Mouse (Mus musculus) midbrain, embryonic 13.5 days (tissue): ENCODE results near the gene Zmym2. TPM values are rescaled to one million over a fixed set of nuclear protein-coding genes. Genes with fewer than 3 reads are reported as not detected.

Experiments
- ATAC-seq: fragments of 200-750 bp; cut with Nextera tagmentation; 2 replicates; pipeline ENCODE4 v1.8.0; 2017; ENCODE audit warnings: mild to moderate bottlenecking, moderate TSS enrichment, moderate library complexity
- H3K27ac ChIP-seq: fragments of 300-500 bp; sonication (generic); 2 replicates; pipeline ENCODE4 v1.5.1; 2015; ENCODE audit warnings: inconsistent platforms, mild to moderate bottlenecking, moderate library complexity
- H3K27me3 ChIP-seq: fragments of 300-500 bp; sonication (generic); 2 replicates; pipeline ENCODE4 v1.6.1; 2015; ENCODE audit warnings: mild to moderate bottlenecking, inconsistent platforms
- H3K36me3 ChIP-seq: fragments of 300-500 bp; sonication (generic); 2 replicates; pipeline ENCODE4 v1.6.1; 2015; ENCODE audit warnings: mild to moderate bottlenecking, inconsistent platforms
- H3K4me1 ChIP-seq: fragments of 300-500 bp; sonication (generic); replicated peaks from 2 replicates; pipeline ENCODE4 v1.6.1; 2015; ENCODE audit warnings: inconsistent platforms
- H3K4me2 ChIP-seq: fragments of 300-500 bp; sonication (generic); replicated peaks from 2 replicates; pipeline ENCODE4 v1.6.1; 2015; ENCODE audit warnings: moderate library complexity, mild to moderate bottlenecking, inconsistent platforms
- H3K4me3 ChIP-seq: fragments of 300-500 bp; sonication (generic); replicated peaks from 2 replicates; pipeline ENCODE4 v1.5.1; 2015; ENCODE audit warnings: mild to moderate bottlenecking, inconsistent platforms
- H3K9ac ChIP-seq: fragments of 300-500 bp; sonication (generic); replicated peaks from 2 replicates; pipeline ENCODE4 v1.6.1; 2015; ENCODE audit warnings: mild to moderate bottlenecking, inconsistent platforms
- H3K9me3 ChIP-seq: fragments of 300-500 bp; sonication (generic); 2 replicates; pipeline ENCODE4 v1.6.1; 2016; ENCODE audit warnings: mild to moderate bottlenecking, inconsistent platforms
- WGBS: fragments of 180-500 bp; shearing (Covaris S2); methylation state at CpG from one replicate; pipeline ENCODE4 v1.1.7; 2015; 5-methylcytosine and 5-hydroxymethylcytosine counted together
- polyA plus RNA-seq: library from polyadenylated mRNA; unstranded; fragments of >200 nt; fragmentation: Nextera tagmentation; extraction: Ambion mirVana; gene quantifications from 2 replicates; pipeline ENCODE4 v1.2.1, GENCODE M21; 2015

The Zmym2 gene
- polyA plus RNA-seq, 1 experiment from 2014 or later = 84.8 TPM

DNA sequence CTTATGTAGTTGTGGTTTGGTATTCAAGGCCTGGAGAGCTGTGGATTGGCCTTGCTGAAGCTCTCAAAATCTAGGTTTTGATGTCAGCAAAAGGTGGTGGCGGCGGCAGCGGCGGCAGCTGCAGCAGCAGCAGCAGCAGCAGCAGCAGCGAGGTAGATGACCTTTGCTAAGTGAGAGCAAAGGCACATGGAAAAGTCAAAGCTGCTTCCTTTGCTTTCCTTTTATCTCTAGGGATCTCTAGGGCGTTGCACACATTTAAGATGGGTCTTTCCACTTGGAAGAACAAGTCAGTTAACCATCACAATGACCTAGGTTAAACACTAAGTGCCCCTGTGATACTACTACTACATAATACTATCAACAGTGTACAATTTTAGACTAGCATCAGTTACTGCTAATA, 49.0 kb downstream of the Zmym2 start:
- 88% methylated on average over 6 of the region's 6 CpGs for WGBS
- Histone ChIP-seq H3K4me2 (no peak overlapping the region), H3K36me3 (peaks cover 37% of the 10 kb centered on the region), H3K27ac (no peak overlapping the region), H3K9me3 (no peaks in the 10 kb centered on the region), H3K27me3 (no peaks in the 10 kb centered on the region), H3K4me1 (no peaks in the 10 kb centered on the region), H3K9ac (no peak overlapping the region), H3K4me3 (no peak overlapping the region)
- ATAC-seq = no peak

DNA sequence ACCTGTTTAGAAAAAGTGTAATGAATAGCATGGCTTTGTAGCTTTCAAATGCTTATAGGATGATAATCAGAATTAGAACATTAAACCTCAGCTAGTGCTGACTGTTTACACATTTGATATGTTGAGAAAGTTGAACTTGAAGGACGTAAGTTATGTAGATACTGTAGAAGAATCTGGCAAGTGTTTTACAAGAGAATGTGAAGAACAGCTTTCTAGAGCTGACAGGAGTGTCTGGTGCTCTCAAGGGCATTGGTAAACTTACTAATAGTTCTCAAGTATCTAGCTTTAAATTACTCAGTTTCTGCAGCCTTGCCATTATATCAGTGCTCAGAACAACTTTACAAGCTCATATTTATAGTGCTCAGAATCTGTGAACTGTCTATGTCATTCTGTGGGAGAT, 53.5 kb downstream of the Zmym2 start:
- H3K4me3 ChIP-seq = no peak overlapping the region
- no peaks in the 10 kb centered on the region for H3K4me1 ChIP-seq
- no peaks in the 10 kb centered on the region for H3K9me3 ChIP-seq
- no peak overlapping the region for H3K4me2 ChIP-seq
- H3K36me3 ChIP-seq = peaks cover 58% of the 10 kb centered on the region
- WGBS = 92% methylated on average over 1 of the region's 1 CpGs
- no peak overlapping the region for H3K9ac ChIP-seq
- ATAC-seq = no peak
- H3K27me3 ChIP-seq = no peaks in the 10 kb centered on the region
- no peak overlapping the region for H3K27ac ChIP-seq

DNA sequence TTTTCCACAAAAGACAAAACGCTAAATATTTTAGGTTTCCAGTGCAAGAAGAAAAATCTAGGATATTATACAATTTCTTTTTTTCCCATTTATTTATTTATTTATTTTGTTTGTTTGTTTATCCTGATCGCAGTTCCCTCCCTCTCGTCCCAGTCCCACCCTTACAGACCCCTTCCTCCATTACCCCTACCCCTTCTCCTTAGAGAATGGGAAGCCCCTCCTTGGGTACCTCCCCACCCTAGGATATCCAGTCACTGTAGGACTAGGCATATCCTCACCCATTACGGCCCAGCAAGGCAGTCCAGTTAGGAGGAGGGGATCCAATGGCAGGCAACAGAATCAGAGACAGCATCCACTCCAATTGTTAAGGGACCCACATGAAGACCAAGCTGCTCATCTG, 66.5 kb downstream of the Zmym2 start:
- no peak overlapping the region for H3K4me3 ChIP-seq
- H3K9me3 ChIP-seq = no peaks in the 10 kb centered on the region
- no peaks in the 10 kb centered on the region for H3K4me1 ChIP-seq
- no peaks in the 10 kb centered on the region for H3K27me3 ChIP-seq
- peaks cover 64% of the 10 kb centered on the region for H3K36me3 ChIP-seq
- H3K4me2 ChIP-seq = no peak overlapping the region
- no peak for ATAC-seq
- H3K9ac ChIP-seq = no peak overlapping the region
- WGBS = 92% methylated on average over 4 of the region's 4 CpGs
- H3K27ac ChIP-seq = no peak overlapping the region

DNA sequence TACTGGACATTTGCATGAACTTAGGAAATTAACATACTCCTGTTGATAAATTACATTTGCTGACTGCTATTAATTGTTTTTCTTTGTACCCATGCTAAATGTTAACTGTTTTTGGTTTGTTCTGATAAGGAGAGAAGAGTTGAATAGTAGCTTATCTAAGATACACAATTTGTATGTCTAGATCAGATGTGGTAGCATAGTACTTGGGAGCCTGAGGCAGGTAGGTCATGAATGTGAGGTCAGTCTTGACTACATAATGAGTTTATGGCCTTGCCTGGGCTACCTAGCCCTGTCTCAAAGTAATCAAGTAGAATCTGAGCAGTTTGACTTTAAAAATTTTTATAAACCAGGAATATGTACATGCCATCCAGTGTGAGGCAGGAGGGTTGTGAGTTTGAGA, 67.9 kb downstream of the Zmym2 start:
- Histone ChIP-seq H3K36me3 (peaks cover 63% of the 10 kb centered on the region), H3K4me2 (no peak overlapping the region)

DNA sequence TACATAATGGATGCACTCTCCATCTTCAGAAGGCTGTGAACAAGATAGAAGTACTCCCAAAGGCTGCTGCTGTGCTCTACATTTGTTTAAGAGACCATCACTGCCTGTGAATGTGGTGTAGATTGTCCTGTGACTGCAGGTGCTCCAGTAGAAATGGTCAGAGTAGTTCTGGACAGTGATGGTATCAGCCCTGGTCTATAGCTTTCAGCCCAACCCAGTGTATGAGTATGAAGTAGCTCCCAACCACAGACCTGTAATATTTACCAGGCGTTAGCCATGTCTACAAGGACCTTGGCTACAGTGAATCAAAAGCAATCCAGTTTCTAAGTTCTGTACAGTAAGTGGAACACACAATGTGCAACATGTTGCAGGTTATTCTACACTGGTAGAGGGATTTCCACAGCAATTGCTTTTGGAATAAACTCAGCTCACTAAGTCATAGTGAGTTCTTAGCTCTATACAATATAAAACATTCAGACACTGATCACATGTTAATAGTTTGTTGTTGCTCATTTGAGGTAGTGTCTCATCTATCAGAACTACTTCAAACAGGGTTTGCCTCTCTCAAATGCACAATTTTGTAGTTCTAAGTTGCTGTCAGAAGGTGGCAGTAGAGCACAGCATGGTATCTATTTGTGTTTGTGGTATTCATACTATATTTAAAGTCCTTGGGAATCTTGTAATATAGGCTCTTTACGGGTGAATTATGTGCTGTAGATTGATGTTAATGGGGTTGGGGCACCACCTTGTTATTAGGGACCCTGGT, 77.7 kb downstream of the Zmym2 start:
- Histone ChIP-seq H3K9ac (no peak overlapping the region), H3K4me2 (no peak overlapping the region), H3K27me3 (no peaks in the 10 kb centered on the region), H3K9me3 (no peaks in the 10 kb centered on the region), H3K4me3 (no peak overlapping the region), H3K4me1 (no peaks in the 10 kb centered on the region), H3K27ac (no peak overlapping the region), H3K36me3 (peaks cover 24% of the 10 kb centered on the region)
- peak; percentile 37; the same call in 1 of the 2 replicates for ATAC-seq
- 73% methylated on average over 2 of the region's 2 CpGs for WGBS

More for the DNA sequence above, 67.9 kb downstream of the Zmym2 start:
- H3K9me3 ChIP-seq = no peaks in the 10 kb centered on the region
- H3K27me3 ChIP-seq = no peaks in the 10 kb centered on the region
- no peak for ATAC-seq
- no peaks in the 10 kb centered on the region for H3K4me1 ChIP-seq
- H3K27ac ChIP-seq = no peak overlapping the region
- H3K9ac ChIP-seq = no peak overlapping the region
- no peak overlapping the region for H3K4me3 ChIP-seq

DNA sequence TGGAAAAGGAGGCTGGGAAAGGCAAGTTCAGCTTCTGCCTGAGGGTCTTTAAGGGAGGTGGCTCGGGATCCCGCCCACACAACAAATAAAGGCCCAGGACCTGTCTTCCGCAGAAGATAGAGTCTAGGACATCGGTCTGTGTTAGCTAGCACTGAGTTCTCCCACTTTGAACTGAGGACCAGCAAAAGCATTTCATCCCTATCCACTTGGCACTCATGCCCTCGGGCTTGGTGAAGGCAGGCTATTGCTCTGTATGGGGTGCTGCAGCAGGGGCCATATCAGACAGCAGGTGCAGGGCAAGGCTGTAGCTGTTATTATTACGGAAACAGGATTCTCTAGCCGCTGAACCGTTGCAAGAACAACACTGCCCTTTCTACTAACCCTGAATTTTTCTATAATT, 83.2 kb downstream of the Zmym2 start:
- H3K4me1 ChIP-seq = peaks cover 11% of the 10 kb centered on the region; the same call in 1 of the 2 replicates
- H3K4me3 ChIP-seq = no peak overlapping the region
- 0 out of 2 replicates have a peak, but pooled peaks cover 2% of the 10 kb centered on the region for H3K36me3 ChIP-seq
- peak; percentile 69 for ATAC-seq
- H3K27ac ChIP-seq = 0 out of 2 replicates have a peak overlapping the region, but pooled peaks have one; percentile 10
- H3K9ac ChIP-seq = no peak overlapping the region
- WGBS = 70% methylated on average over 8 of the region's 8 CpGs
- no peaks in the 10 kb centered on the region for H3K27me3 ChIP-seq
- no peaks in the 10 kb centered on the region for H3K9me3 ChIP-seq
- no peak overlapping the region for H3K4me2 ChIP-seq

DNA sequence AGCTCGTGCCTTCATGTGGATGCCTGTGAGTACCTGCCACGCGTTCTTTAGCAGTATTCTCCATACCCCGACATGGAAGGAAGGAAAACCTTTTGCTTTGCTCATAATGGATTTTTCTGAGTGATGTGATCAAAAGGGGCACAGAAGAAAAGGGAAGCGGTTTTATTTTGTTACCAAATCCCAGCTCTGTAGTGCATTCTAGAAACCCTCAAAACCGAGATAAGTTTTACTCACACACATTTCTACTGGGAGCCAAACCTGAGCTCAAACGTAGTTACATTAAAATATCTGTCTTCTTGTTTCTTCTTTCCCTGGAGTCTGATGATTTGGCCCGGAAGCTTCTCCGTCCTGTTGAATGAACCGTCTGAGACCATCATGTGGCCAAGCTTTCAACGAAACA, 83.7 kb downstream of the Zmym2 start:
- no peaks in the 10 kb centered on the region for H3K27me3 ChIP-seq
- peaks cover 11% of the 10 kb centered on the region; the same call in 1 of the 2 replicates for H3K4me1 ChIP-seq
- H3K4me3 ChIP-seq = no peak overlapping the region
- 61% methylated on average over 11 of the region's 11 CpGs for WGBS
- no peak; the same call in 1 of the 2 replicates for ATAC-seq
- no peak overlapping the region for H3K9ac ChIP-seq
- 0 out of 2 replicates have a peak overlapping the region, but pooled peaks have one; percentile 10 for H3K27ac ChIP-seq
- H3K9me3 ChIP-seq = no peaks in the 10 kb centered on the region
- 0 out of 2 replicates have a peak, but pooled peaks cover 2% of the 10 kb centered on the region for H3K36me3 ChIP-seq
- H3K4me2 ChIP-seq = no peak overlapping the region

DNA sequence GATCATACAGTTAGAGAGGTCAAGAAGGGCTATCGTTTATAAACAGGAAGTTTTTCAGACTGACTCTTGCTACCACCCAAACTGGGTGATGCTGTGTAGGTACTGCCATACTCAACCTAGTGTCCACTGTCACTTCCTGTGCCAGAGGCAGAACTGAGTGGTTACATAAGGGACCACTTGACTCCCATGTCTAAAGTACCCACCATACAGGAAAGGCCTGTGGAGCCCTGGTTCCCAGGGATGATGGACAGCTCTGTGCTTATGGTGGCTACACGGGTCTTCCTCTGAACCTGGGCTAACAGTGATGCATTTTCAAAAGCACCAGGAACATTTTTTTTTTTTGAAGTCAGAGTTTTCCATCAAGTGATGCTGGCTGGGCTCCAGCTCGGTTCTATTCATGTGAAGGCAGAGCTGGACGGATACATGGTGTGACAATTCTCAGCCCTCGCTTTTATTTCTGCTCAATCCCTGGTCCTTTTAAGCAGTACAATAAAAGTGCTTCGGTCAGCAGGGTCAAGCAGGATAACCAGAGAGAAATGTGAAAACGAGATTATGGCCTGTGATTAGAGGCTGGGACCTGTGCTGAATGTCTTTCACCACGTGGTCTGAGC, 91.7 kb downstream of the Zmym2 start:
- Histone ChIP-seq H3K4me3 (no peak overlapping the region), H3K4me1 (peaks cover 7% of the 10 kb centered on the region; the same call in 1 of the 2 replicates), H3K4me2 (no peak overlapping the region), H3K9ac (no peak overlapping the region), H3K9me3 (no peaks in the 10 kb centered on the region), H3K27me3 (no peaks in the 10 kb centered on the region), H3K27ac (no peak overlapping the region), H3K36me3 (no peaks in the 10 kb centered on the region)
- 0 out of 2 replicates have a peak, but pooled peaks have one; percentile 48 for ATAC-seq
- 39% methylated on average over 8 of the region's 8 CpGs for WGBS

DNA sequence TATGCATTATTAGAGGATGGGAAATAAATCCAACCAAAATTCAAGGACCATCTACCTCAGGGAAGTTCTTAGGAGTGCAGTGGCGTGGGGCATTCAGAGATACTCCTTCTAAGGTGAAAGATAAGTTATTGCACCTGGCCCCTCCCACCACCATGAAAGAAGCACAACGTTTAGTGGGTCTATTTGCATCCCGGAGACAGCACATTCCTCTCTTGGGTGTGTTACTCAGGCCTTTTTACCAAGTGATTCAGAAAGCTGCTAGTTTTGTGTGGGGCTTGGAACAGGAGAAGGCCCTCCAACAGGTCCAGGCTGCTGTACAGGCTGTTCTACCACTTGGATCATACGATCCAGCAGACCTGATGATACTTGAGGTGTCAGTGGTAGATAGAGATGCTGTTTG, 102.2 kb downstream of the Zmym2 start:
- Histone ChIP-seq H3K27ac (no peak overlapping the region), H3K9ac (no peak overlapping the region), H3K4me1 (no peaks in the 10 kb centered on the region), H3K27me3 (no peaks in the 10 kb centered on the region), H3K36me3 (no peaks in the 10 kb centered on the region), H3K9me3 (no peaks in the 10 kb centered on the region), H3K4me2 (no peak overlapping the region), H3K4me3 (no peak overlapping the region)
- no peak for ATAC-seq
- 81% methylated on average over 4 of the region's 4 CpGs for WGBS

Other genes with a start within 250 kb of the Zmym2 start
- 52.2 and 52.3 TPM in 2 replicates for gene Mphosph8, start 218.4 kb upstream of the Zmym2 start, polyA plus RNA-seq
- gene Pspc1, start 108.3 kb upstream of the Zmym2 start, polyA plus RNA-seq = 47.5 and 51.1 TPM in 2 replicates
- gene Zmym5, start 74.9 kb upstream of the Zmym2 start, polyA plus RNA-seq = 37.1 and 38.1 TPM in 2 replicates
- 0.51 and 0.73 TPM in 2 replicates for gene Gja3, start 171.4 kb downstream of the Zmym2 start, polyA plus RNA-seq
- gene Gjb2, start 218.0 kb downstream of the Zmym2 start, polyA plus RNA-seq = 10.0 and 11.4 TPM in 2 replicates
- 0.09 TPM in 1 of 2 replicates, not detected in the other for gene Gm4491, start 229.2 kb downstream of the Zmym2 start, polyA plus RNA-seq
- gene Gjb6, start 247.0 kb downstream of the Zmym2 start, polyA plus RNA-seq = 11.0 TPM in 2 replicates